Mouse (Mus musculus): Measurements from ENCODE around the gene Irak3. TPM values are rescaled to one million over a fixed set of nuclear protein-coding genes. Genes with fewer than 3 reads are reported as not detected.

Irak3 gene
- total RNA-seq, 2 experiments from 2014 or later = 3.3 to 3.4 TPM

- no peak for DNase-seq
Observed at GRCm38 (mm10) chr10:120204591-120205210, 2.8 kb upstream of the Irak3 start.

- DNase-seq = no peak
Observed at GRCm38 (mm10) chr10:120202467-120203250, 729 bp upstream of the Irak3 start.

GRCm38 (mm10) chr10:120201131-120201921 lies 604 bp downstream of the Irak3 start, which contains the start of gene Tmbim4:
Tmbim4 (plus strand) TSS chr10:120201590.
- DNase-seq = peak; percentile 84

DNA sequence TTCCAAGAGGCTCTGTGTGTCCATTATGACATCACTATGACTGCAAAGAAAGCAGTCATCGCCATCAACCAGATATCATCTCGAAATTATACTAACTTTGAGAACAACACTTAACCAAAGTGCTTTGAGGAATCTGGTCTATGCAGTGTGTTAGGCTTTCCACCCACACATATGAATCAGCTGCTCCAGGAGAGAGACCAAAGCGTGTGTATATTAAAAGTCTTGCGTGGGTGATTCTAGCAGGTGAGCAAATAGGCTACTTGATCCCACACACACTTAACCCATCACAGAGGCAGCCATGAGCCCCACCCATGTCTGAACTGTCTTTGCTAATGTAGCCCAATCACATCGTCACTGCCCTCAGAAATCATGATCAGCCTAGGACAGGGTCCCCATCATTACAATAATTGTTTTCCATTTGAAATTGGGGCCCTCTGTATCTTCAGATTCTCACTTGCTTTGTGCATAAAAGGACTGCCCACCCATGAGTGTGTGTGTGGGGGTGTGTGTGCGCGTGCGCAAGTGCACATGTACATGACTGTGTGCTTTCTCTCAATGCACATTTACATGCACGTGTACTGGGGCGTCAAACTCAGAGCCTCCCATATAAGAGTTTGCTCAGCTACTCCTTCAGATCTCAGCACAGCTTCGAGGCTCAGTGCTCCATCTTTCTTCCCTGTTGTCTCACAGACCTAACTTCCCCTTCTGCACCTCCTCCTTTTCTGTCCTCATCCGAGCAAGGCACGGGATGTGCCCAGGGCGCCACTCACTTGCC lies 4.7 kb downstream of the Irak3 start:
- no peak for DNase-seq

GRCm38 (mm10) chr10:120193255-120193654 lies 8.7 kb downstream of the Irak3 start:
- DNase-seq = no peak

DNA sequence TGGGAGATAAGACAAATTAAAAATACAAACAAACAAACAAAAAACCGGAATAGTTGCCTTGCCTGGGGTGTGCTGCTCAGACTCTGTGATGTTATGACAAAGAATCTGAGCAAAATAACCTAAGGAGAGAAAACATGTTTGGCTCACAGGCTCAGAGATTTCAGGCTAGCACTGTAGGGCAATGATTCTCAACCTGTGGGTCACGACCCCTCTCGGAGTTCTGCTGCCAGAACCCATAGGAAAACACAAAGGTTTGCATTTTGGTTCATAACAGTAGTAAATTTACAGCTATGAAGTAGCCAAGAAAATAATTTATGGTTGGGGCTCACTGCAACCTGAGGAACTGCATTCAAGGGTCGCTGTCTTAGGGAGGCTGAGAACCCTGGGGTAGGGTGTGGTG lies 9.7 kb downstream of the Irak3 start:
- DNase-seq = no peak

DNA sequence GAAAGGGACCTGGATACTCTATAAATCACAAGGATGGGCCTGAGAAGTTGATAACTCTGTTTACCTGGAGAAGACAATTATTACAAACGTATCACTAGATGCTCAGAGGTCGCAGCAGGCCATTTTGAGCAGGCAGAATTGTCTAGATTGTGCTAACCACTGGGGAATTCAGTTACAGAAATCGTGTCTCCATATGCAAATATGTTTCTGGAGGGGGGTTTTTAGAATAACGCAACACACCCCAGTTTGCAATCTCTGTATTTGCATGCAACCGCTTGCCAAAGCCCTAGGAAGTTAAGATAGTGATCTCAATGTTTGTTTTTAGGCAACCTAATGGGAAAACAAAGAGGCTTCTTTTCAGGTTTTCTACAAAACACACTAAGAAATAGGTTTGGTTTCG lies 10.8 kb downstream of the Irak3 start:
- no peak for DNase-seq

GRCm38 (mm10) chr10:120189782-120190181 lies 12.1 kb downstream of the Irak3 start:
- no peak for DNase-seq

DNA sequence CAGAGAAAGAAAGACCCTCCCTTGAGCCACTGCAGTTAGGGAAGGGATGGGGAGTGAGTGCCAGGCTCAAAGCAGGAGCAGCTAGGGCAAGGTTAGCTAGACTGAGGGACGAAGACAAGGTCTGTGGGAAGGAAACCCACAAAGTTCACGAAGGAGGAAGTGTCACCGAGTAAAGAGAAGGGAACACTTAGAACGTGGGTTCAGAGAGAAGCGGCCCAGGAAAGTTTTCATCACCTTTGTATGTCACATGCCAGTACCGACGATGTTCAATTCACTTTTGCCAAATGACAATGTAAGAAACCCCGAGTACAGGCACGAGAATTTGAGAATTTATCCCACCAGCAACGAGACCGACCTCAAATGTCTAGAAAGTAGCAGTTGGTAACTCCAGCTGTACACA lies 12.7 kb downstream of the Irak3 start:
- no peak for DNase-seq

- DNase-seq = no peak
Observed at GRCm38 (mm10) chr10:120188513-120188912, 13.4 kb downstream of the Irak3 start.

- no peak for DNase-seq
Observed at GRCm38 (mm10) chr10:120183342-120183741, 18.6 kb downstream of the Irak3 start.

- no peak for DNase-seq
Observed at GRCm38 (mm10) chr10:120182887-120183286, 19.0 kb downstream of the Irak3 start.

- no peak for DNase-seq
Observed at GRCm38 (mm10) chr10:120174192-120174705, 27.7 kb downstream of the Irak3 start.

DNA sequence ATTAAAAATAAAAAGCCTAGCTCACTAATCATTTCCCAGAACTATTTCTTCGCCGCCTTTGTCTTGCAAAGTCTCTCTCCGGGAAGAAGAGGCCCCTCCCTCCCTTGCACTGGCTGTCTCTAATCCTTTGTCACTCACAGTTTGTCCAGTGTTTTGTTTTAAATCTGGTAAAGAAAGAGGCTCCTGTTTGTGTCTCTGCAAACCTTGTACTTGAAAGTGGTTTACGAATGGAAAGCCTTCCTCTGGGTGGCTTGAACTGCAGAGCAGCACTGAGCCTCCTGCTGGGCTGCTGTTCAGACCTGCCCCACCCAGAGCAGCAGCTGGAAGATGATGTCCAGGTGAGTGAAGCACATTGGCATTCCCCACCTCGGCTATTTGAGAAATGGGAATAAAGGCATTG lies 30.6 kb downstream of the Irak3 start:
- no peak for DNase-seq

- no peak for DNase-seq
Observed at GRCm38 (mm10) chr10:120170277-120170676, 31.7 kb downstream of the Irak3 start.

DNA sequence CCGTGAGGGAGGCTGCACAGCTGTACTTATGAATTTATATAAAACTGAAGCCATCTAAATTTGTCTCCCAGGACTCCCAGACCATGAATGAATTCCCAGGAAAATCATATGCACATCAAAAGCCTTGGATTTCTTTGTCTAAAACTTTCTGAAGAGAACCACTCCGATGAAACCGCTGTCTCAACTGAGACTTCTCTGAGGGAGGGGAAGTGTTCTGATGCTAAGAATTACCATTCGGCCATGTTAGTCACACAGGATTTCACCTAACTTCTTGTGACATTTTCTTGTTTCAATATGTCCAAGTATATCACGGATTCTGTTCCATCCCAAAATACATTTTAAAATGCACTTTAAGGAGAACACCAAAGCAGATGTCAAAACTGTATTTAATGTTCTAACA lies 32.1 kb downstream of the Irak3 start:
- no peak for DNase-seq

DNA sequence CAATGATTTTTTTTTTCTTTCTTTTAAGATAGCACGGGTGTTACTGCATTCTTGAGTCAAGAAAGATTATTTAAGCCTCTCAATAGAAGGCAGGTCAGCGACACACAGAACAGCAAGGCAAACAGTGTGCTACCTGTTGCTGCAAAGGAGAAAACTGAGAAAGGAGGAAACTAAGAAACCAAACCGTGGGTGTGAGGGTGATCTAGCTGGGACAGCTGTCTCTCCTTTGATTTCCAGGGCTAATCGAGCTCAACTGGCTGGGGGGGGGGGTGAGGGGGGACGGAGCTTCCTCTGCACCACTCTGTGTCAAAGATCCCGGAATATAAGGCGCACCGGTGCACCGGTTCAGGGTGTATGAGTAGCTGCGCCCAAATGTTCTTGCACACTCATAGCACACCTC lies 32.9 kb downstream of the Irak3 start:
- DNase-seq = no peak

DNA sequence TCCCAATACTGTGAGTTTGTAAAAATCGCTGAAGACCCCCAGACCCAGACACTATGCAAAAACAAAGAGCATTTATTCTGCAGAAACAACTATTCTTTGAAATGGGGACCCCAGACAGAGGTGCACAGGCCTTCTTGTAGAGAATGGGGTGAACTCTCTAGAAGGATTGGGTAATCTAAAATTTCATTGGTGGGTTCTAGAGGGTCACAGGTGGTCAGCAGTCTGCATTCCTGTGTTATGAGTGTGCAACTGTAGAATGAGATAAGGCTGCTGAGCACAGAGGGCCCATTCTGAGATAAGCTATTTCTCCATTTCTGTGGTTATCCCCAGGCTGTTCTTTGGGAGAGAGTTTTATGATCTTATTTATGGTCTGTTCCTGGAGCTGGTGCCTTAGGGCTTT lies 33.9 kb downstream of the Irak3 start:
- no peak for DNase-seq

- no peak for DNase-seq
Observed at GRCm38 (mm10) chr10:120165793-120166503, 36.0 kb downstream of the Irak3 start.

DNA sequence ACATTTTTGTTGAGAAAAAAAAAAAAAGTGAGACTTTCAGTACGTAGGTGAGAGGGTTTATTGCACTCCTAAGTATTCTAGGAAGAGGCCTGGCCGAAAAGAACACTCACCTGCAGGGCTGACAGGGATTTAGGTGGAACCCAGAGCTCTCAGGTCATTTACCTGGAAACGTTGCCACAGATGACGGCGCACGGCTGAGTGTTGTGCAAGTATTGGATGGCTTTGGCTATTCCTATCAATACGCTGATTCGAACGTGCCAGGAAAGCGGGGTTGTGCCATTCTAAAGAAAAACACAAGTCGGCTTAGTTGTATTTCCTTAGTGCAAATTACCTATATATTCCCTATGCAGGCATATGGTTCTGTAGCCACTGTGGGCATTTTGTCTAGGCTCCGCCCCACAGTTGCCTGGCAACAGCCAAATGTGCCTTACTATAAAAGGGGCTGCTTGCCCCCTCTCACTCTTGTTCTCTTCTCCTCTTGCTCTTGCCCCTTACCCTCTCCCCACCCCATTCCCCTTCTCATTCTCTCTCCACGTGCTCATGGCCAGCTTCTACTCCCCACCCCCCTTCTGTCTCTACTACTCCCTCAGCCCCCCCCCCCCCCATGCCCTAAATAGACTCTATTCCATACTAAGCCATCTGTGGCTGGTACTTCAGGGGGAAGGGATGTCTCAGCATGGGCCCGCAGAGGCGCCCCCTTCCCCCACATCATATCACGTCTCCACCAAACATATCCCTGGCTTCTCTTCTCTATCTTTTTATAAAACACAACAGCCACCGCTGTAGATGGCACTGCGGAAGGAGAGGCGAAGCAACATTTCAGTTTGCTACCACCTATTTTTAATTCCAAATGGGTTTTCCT lies 36.8 kb downstream of the Irak3 start:
- no peak for DNase-seq

Measured in adrenal gland, postnatal 10 days (tissue).